Mouse (Mus musculus): ENCODE results near the gene Rasal1. TPM values are rescaled to one million over a fixed set of nuclear protein-coding genes. Genes with fewer than 3 reads are reported as not detected.
A peak's percentile ranks its signal among the peaks of the same experiment; 100 is the strongest.

Rasal1 gene
- polyA plus RNA-seq, 1 experiment from 2014 or later, result 0.31 TPM

DNA sequence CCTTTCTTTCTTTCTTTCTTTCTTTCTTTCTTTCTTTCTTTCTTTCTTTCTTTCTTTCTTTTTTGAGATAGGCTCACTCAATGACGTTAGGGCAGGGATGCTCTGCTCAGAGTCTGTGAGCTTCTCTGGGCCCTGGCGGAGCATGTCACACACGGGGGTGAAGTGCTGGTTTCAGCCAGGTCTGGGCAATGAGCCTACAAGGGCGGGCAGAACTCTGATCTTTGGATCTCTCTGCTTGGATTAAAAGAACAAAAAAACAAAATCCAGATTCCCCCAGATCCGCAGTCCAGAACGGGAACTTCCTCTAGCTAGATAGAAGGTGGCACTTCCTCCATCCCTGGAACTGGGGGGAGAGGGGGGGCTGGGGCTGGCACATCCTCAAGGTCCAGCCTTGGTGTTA lies 2.8 kb upstream of the Rasal1 start:
- Histone ChIP-seq H3K4me1 (replicated peaks) (peaks cover 11% of the 10 kb centered on the region), H3K27me3 (peaks cover 51% of the 10 kb centered on the region), H3K4me3 (no peak overlapping the region), H3K9ac (no peak overlapping the region), H3K4me2 (no peak overlapping the region), H3K9me3 (no peaks in the 10 kb centered on the region), H3K27ac (replicated peaks) (no peak overlapping the region), H3K36me3 (no peaks in the 10 kb centered on the region)
- 73% methylated on average over 6 of the region's 6 CpGs for WGBS
- no peak for ATAC-seq (ENCODE audit: low read depth)

- Histone ChIP-seq H3K36me3 (no peaks in the 10 kb centered on the region), H3K27ac (replicated peaks) (no peak overlapping the region), H3K9me3 (no peaks in the 10 kb centered on the region), H3K4me3 (no peak overlapping the region), H3K4me2 (no peak overlapping the region), H3K4me1 (replicated peaks) (peaks cover 11% of the 10 kb centered on the region), H3K9ac (no peak overlapping the region), H3K27me3 (peaks cover 65% of the 10 kb centered on the region)
- ATAC-seq (ENCODE audit: low read depth), result no peak
- WGBS, result 73% methylated on average over 4 of the region's 4 CpGs
Observed at GRCm38 (mm10) chr5:120647361-120647760, 1.3 kb upstream of the Rasal1 start.

GRCm38 (mm10) chr5:120647814-120648491 lies 659 bp upstream of the Rasal1 start:
- Histone ChIP-seq H3K36me3 (no peaks in the 10 kb centered on the region), H3K27me3 (peaks cover 71% of the 10 kb centered on the region), H3K27ac (replicated peaks) (no peak overlapping the region), H3K4me2 (peak overlapping the region; percentile 46; the same call in 1 of the 2 replicates), H3K4me3 (no peak overlapping the region), H3K4me1 (replicated peaks) (peaks cover 11% of the 10 kb centered on the region), H3K9ac (no peak overlapping the region), H3K9me3 (no peaks in the 10 kb centered on the region)
- WGBS, result 46% methylated on average over 12 of the region's 12 CpGs
- ATAC-seq (ENCODE audit: low read depth), result no peak

DNA sequence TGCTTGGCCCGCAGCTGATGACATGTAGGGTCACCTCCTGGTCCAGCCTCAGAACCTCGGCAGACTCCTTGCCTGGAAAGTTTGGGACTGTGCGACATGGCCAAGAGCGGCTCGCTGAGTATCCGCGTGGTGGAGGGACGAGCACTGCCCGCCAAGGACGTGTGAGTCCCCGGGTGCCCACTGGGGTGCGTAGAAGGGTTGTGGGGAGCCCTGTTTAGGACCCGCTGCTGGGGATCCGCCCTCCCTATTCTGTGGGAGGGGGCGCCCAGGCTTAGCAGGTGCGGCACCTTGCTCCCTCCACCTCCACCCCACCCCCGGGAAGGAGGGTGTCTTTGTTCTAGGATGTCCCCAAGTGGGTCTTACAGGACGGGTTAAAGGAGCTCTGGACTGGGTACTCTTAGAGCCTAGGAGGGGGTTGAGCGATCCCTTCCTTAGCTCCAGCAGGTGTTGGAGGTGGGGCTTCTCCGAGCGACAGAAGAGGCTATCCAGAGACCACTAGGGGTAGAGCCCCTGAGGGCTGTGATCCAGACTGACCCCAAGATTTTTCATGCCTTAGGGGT lies 842 bp downstream of the Rasal1 start:
- Histone ChIP-seq H3K4me1 (replicated peaks) (peaks cover 11% of the 10 kb centered on the region), H3K4me2 (peak overlapping the region; percentile 46), H3K27ac (replicated peaks) (no peak overlapping the region), H3K4me3 (peak overlapping the region; percentile 19; the same call in 1 of the 2 replicates), H3K27me3 (peaks cover 71% of the 10 kb centered on the region), H3K9me3 (no peaks in the 10 kb centered on the region), H3K36me3 (no peaks in the 10 kb centered on the region), H3K9ac (no peak overlapping the region)
- 4% methylated on average over 21 of the region's 21 CpGs for WGBS
- ATAC-seq (ENCODE audit: low read depth), result peak; percentile 61; the same call in 1 of the 2 replicates

GRCm38 (mm10) chr5:120649938-120650337 lies 1.3 kb downstream of the Rasal1 start:
- H3K36me3 ChIP-seq, result no peaks in the 10 kb centered on the region
- peaks cover 11% of the 10 kb centered on the region for H3K4me1 ChIP-seq (replicated peaks)
- no peak for ATAC-seq (ENCODE audit: low read depth)
- H3K4me3 ChIP-seq, result no peak overlapping the region
- H3K27me3 ChIP-seq, result peaks cover 71% of the 10 kb centered on the region
- no peaks in the 10 kb centered on the region for H3K9me3 ChIP-seq
- no peak overlapping the region for H3K27ac ChIP-seq (replicated peaks)
- H3K4me2 ChIP-seq, result no peak overlapping the region
- H3K9ac ChIP-seq, result no peak overlapping the region
- WGBS, result 23% methylated on average over 13 of the region's 13 CpGs

DNA sequence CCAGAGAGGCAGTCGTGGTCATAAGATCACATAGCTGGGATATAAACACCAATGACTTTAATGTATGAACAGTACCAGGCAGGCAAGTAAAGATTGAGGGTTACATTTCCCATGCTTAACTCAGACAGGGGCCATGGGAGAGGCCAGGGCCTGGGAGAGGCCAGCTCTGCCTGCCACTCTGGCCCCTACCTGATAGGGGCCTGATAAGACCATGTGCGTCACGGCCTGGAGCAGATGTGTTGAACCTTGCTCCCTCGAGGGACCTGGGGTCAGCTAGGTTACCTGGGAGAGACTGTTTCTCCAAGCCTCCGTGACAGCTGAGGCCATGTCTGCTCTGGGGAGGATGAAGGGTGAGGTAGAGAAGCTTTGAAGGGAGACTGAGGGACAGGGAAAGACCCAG lies 2.6 kb downstream of the Rasal1 start:
- Histone ChIP-seq H3K9me3 (no peaks in the 10 kb centered on the region), H3K36me3 (no peaks in the 10 kb centered on the region), H3K27me3 (peaks cover 66% of the 10 kb centered on the region), H3K4me1 (replicated peaks) (peaks cover 11% of the 10 kb centered on the region), H3K4me3 (no peak overlapping the region), H3K4me2 (no peak overlapping the region), H3K27ac (replicated peaks) (no peak overlapping the region), H3K9ac (no peak overlapping the region)
- ATAC-seq (ENCODE audit: low read depth), result no peak
- WGBS, result 80% methylated on average over 5 of the region's 5 CpGs

DNA sequence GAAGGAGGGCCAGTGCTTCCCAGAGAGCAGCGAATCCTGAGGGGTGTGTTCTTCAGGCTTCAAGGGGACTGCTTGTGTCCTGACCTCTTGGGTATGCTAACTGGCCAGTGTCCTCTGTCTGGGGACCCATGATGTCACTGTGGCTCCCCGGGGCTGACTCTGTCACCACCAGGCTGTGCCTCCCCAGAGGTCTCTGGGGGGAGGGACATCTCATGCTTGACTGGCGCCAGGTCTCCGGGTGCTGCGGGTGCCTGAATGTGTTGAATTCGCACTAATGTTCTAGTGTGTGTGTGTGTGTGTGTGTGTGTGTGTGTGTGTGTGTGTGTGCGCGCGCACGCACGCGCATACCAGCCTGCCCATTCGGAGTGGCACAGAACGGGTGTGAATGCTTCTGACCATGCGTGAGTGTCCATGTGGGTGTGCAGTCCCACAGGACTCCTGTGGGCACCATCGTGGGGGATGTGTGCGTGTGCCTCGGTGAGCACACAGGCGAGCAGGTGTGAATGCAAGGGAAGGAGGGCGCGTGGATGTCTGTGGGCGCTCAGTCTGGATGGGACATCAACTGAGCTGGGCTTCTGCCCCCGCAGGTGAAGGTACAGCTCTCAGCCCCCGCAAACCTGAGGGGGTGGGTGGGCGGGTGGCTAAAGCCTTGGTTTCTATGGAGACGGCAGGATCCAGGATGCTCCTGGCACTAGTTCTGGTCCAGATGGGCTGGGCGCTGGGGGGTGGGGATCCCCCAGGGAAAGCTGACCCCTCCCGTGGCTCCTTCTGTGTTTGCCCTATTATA lies 4.5 kb downstream of the Rasal1 start:
- Histone ChIP-seq H3K27me3 (peaks cover 52% of the 10 kb centered on the region), H3K4me2 (no peak overlapping the region), H3K9me3 (no peaks in the 10 kb centered on the region), H3K36me3 (no peaks in the 10 kb centered on the region), H3K27ac (replicated peaks) (no peak overlapping the region), H3K9ac (no peak overlapping the region), H3K4me1 (replicated peaks) (peaks cover 11% of the 10 kb centered on the region), H3K4me3 (no peak overlapping the region)
- ATAC-seq (ENCODE audit: low read depth), result no peak
- 83% methylated on average over 28 of the region's 28 CpGs for WGBS

GRCm38 (mm10) chr5:120653873-120654272 lies 5.3 kb downstream of the Rasal1 start:
- H3K4me1 ChIP-seq (replicated peaks), result peaks cover 6% of the 10 kb centered on the region
- H3K27ac ChIP-seq (replicated peaks), result no peak overlapping the region
- H3K9me3 ChIP-seq, result no peaks in the 10 kb centered on the region
- no peak overlapping the region for H3K4me2 ChIP-seq
- H3K27me3 ChIP-seq, result peaks cover 50% of the 10 kb centered on the region
- 78% methylated on average over 2 of the region's 2 CpGs for WGBS
- ATAC-seq (ENCODE audit: low read depth), result no peak
- no peaks in the 10 kb centered on the region for H3K36me3 ChIP-seq
- no peak overlapping the region for H3K4me3 ChIP-seq
- no peak overlapping the region for H3K9ac ChIP-seq

DNA sequence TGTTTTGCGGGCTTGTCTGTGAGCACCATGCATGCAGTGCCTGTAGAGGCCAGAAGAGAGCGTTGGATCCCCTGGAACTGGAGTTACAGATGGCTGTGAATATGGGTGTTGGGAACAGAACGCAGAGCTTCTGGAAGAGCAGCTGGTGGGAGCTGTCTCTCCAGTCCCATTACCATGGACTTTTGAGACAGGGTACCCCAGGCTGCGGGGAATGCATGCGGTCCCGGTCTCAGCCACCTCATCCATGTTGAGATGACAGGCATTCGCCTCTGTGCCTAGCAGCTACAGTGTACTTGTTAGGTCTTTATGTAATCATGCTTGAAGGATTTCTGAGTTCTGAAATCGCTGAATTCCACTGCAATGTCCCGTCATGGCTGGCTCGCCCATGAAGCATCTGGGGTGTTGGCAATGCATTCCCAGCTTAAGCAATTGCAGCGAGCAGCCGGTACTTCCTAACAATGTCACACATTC lies 7.7 kb downstream of the Rasal1 start:
- H3K4me2 ChIP-seq, result no peak overlapping the region
- no peak overlapping the region for H3K9ac ChIP-seq
- H3K36me3 ChIP-seq, result no peaks in the 10 kb centered on the region
- no peak overlapping the region for H3K27ac ChIP-seq (replicated peaks)
- H3K27me3 ChIP-seq, result peaks cover 25% of the 10 kb centered on the region
- H3K4me1 ChIP-seq (replicated peaks), result 0 out of 2 replicates have a peak, but pooled peaks cover 3% of the 10 kb centered on the region
- H3K9me3 ChIP-seq, result no peaks in the 10 kb centered on the region
- no peak for ATAC-seq (ENCODE audit: low read depth)
- H3K4me3 ChIP-seq, result no peak overlapping the region
- WGBS, result 86% methylated on average over 12 of the region's 12 CpGs

DNA sequence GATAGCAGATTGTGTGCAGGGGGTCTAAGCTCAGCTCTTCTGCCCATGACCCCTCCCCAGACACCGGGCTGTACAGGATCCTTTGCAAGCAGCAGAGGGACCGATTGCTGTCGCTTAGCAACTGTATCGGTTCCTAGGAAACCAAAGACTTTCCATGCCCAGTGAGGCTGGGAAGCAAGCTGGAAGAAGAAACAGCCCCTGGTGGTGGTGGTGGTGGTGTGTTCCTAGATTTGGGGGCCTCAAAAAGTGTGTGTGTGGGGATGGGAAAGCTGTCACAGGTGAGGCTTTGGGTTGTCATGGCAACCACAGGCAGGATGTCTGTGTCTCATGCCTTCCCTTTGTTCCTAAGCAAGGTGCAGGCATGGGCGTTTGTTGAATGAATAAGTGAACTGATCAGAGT lies 12.2 kb downstream of the Rasal1 start:
- Histone ChIP-seq H3K27me3 (peaks cover 12% of the 10 kb centered on the region), H3K9me3 (no peaks in the 10 kb centered on the region), H3K4me1 (replicated peaks) (0 out of 2 replicates have a peak, but pooled peaks cover 3% of the 10 kb centered on the region), H3K4me2 (no peak overlapping the region), H3K4me3 (no peak overlapping the region), H3K36me3 (no peaks in the 10 kb centered on the region), H3K9ac (no peak overlapping the region), H3K27ac (replicated peaks) (no peak overlapping the region)
- ATAC-seq (ENCODE audit: low read depth), result 0 out of 2 replicates have a peak, but pooled peaks have one; percentile 29
- WGBS, result 29% methylated on average over 5 of the region's 5 CpGs

DNA sequence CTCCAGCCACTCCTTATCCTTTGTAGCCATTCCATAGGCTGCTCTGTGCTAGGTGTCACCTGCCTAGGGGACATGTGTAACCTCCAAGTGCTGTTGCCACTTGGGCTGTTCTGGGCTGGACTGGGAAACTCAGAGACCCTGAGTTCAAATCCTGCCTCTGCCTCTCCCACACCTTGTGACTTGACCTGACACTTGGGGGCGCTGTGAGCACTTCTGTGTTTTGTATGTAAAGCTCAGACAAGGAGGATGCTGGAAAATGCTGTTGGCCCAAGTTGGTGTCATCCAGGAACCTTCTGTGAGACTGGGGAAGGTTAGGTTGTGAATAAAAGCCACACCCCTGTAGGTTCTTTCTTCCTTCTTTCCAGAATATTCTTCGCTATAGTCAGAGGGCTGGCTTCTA lies 16.3 kb downstream of the Rasal1 start:
- Histone ChIP-seq H3K27ac (replicated peaks) (no peak overlapping the region), H3K9me3 (no peaks in the 10 kb centered on the region), H3K36me3 (no peaks in the 10 kb centered on the region), H3K4me1 (replicated peaks) (0 out of 2 replicates have a peak, but pooled peaks cover 3% of the 10 kb centered on the region), H3K9ac (no peak overlapping the region), H3K4me2 (no peak overlapping the region), H3K27me3 (peaks cover 22% of the 10 kb centered on the region), H3K4me3 (no peak overlapping the region)
- no peak for ATAC-seq (ENCODE audit: low read depth)
- WGBS, result 55% methylated on average over 2 of the region's 2 CpGs

DNA sequence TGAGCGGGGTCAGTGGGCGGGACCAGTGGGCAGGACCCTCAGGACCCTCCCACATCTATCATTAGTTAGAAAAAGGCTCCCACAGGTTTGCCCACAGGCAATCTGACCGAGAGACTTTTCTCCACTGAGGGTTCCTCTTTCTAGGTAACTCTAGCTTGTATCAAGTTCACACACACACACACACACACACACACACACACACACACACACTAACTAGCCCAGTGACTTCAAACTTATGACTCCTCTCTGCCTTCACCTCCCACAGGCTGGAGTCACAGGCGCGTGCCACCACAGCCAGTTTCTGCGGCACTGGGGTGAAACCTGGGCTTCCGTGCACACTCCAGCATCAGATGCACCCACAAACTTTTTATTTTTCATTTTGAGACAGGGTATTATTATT lies 20.1 kb downstream of the Rasal1 start:
- 73% methylated on average over 7 of the region's 7 CpGs for WGBS
- Histone ChIP-seq H3K4me1 (replicated peaks) (no peaks in the 10 kb centered on the region), H3K4me3 (no peak overlapping the region), H3K36me3 (no peaks in the 10 kb centered on the region), H3K9me3 (no peaks in the 10 kb centered on the region), H3K4me2 (no peak overlapping the region), H3K27ac (replicated peaks) (no peak overlapping the region), H3K9ac (no peak overlapping the region), H3K27me3 (peaks cover 18% of the 10 kb centered on the region)
- no peak for ATAC-seq (ENCODE audit: low read depth)
